Mouse (Mus musculus) heart, embryonic 10.5 days (tissue): ENCODE data around the gene Ap5b1. TPM values are rescaled to one million over a fixed set of nuclear protein-coding genes. Genes with fewer than 3 reads are reported as not detected.

Experiments
- DNase-seq: peaks from one replicate; pipeline ENCODE4 v3.0.0-alpha.2; 2017; ENCODE audit warnings: low spot score
- H3K27ac ChIP-seq: fragments of 300-500 bp; sonication (generic); 2 replicates; pipeline ENCODE4 v1.5.1; 2016; ENCODE audit warnings: mild to moderate bottlenecking
- H3K27me3 ChIP-seq: fragments of 300-500 bp; sonication (generic); 2 replicates; pipeline ENCODE4 v1.6.1; 2016; ENCODE audit warnings: mild to moderate bottlenecking; ENCODE audit not compliant: poor library complexity, insufficient read depth, severe bottlenecking
- H3K36me3 ChIP-seq: fragments of 300-500 bp; sonication (generic); 2 replicates; pipeline ENCODE4 v1.6.1; 2016; ENCODE audit warnings: mild to moderate bottlenecking, moderate library complexity
- H3K4me1 ChIP-seq: fragments of 300-500 bp; sonication (generic); 2 replicates; pipeline ENCODE4 v1.6.1; 2016; ENCODE audit warnings: mild to moderate bottlenecking
- H3K4me3 ChIP-seq: fragments of 300-500 bp; sonication (generic); 2 replicates; pipeline ENCODE4 v1.5.1; 2016; ENCODE audit warnings: mild to moderate bottlenecking, moderate library complexity
- H3K9me3 ChIP-seq: fragments of 300-500 bp; sonication (generic); 2 replicates; pipeline ENCODE4 v1.6.1; 2016; ENCODE audit warnings: mild to moderate bottlenecking, moderate library complexity
- WGBS: fragments of 180-500 bp; shearing (Covaris S2); methylation state at CpG from one replicate; pipeline ENCODE4 v1.1.7; 2016; 5-methylcytosine and 5-hydroxymethylcytosine counted together
- polyA plus RNA-seq: library from polyadenylated mRNA; unstranded; fragments of >200 nt; fragmentation: Nextera tagmentation; extraction: Ambion mirVana; gene quantifications from 2 replicates; pipeline ENCODE4 v1.2.1, GENCODE M21; 2016

Gene Ap5b1
- 2.2 and 2.7 TPM in 2 replicates for polyA plus RNA-seq

- H3K9me3 ChIP-seq, result no peaks in the 10 kb centered on the region
- peak within 1 kb of the TSS; percentile 93 for H3K4me3 ChIP-seq
- peaks cover 17% of the 10 kb centered on the region for H3K36me3 ChIP-seq
- under 1% methylated on average over 102 of the region's 102 CpGs for WGBS
- DNase-seq, result peak; percentile 95
- H3K27me3 ChIP-seq, result peaks cover 69% of the 10 kb centered on the region
- H3K27ac ChIP-seq, result peak within 1 kb of the TSS; percentile 91
- peaks cover 25% of the 10 kb centered on the region for H3K4me1 ChIP-seq
Measured at GRCm38 (mm10) chr19:5567534-5568469, at the start of gene Ap5b1. Gene Ap5b1 (plus strand): TSS chr19:5568025.

GRCm38 (mm10) chr19:5518721-5519120, 49.1 kb upstream of the Ap5b1 start:
- WGBS, result 83% methylated on average over 3 of the region's 3 CpGs

DNA sequence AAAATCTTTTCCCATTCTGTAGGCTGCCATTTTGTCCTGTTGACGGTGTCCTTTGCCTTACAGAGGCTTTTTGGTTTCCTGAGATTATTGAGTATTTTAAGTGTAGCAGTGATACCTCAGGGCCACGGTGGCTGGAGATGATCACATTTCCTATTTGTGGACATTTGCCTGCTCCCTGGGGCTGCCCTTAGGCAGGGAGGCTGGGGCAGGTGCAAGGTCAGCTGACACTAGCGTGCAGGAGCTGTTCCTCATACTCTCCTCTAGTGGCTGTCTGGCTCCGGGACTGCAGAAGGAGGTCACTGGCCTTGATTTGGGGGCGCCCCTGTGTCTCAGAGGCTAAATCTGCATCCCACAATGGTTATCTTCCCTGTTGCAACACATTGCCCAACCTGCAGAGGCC, 42.6 kb upstream of the Ap5b1 start:
- peaks cover 2% of the 10 kb centered on the region for H3K27me3 ChIP-seq
- H3K36me3 ChIP-seq, result no peaks in the 10 kb centered on the region
- H3K4me3 ChIP-seq, result no peak overlapping the region
- H3K9me3 ChIP-seq, result no peaks in the 10 kb centered on the region
- peaks cover 11% of the 10 kb centered on the region for H3K4me1 ChIP-seq
- no peak overlapping the region for H3K27ac ChIP-seq
- DNase-seq, result no peak
- 68% methylated on average over 5 of the region's 5 CpGs for WGBS

More at GRCm38 (mm10) chr19:5518721-5519120, 49.1 kb upstream of the Ap5b1 start:
- Histone ChIP-seq H3K4me3 (no peak overlapping the region), H3K27ac (no peak overlapping the region), H3K4me1 (no peaks in the 10 kb centered on the region), H3K9me3 (no peaks in the 10 kb centered on the region), H3K36me3 (no peaks in the 10 kb centered on the region), H3K27me3 (no peaks in the 10 kb centered on the region)
- no peak for DNase-seq

GRCm38 (mm10) chr19:5529325-5530137, 38.3 kb upstream of the Ap5b1 start:
- peak; percentile 97 for DNase-seq
- Histone ChIP-seq H3K4me3 (peak overlapping the region; percentile 27), H3K36me3 (no peaks in the 10 kb centered on the region), H3K27ac (no peak overlapping the region), H3K4me1 (peaks cover 11% of the 10 kb centered on the region), H3K27me3 (peaks cover 30% of the 10 kb centered on the region), H3K9me3 (no peaks in the 10 kb centered on the region)
- 20% methylated on average over 20 of the region's 20 CpGs for WGBS

- no peaks in the 10 kb centered on the region for H3K36me3 ChIP-seq
- no peak for DNase-seq
- no peaks in the 10 kb centered on the region for H3K9me3 ChIP-seq
- H3K4me3 ChIP-seq, result no peak overlapping the region
- no peak overlapping the region for H3K27ac ChIP-seq
- H3K27me3 ChIP-seq, result peaks cover 30% of the 10 kb centered on the region
- H3K4me1 ChIP-seq, result peaks cover 11% of the 10 kb centered on the region
- 74% methylated on average over 7 of the region's 7 CpGs for WGBS
Measured at GRCm38 (mm10) chr19:5530138-5530524, 37.7 kb upstream of the Ap5b1 start.

- Histone ChIP-seq H3K27ac (no peak overlapping the region), H3K4me1 (peaks cover 7% of the 10 kb centered on the region), H3K9me3 (no peaks in the 10 kb centered on the region), H3K27me3 (peaks cover 35% of the 10 kb centered on the region), H3K36me3 (no peaks in the 10 kb centered on the region), H3K4me3 (no peak overlapping the region)
- 61% methylated on average over 8 of the region's 8 CpGs for WGBS
- DNase-seq, result no peak
Measured at GRCm38 (mm10) chr19:5532520-5532919, 35.3 kb upstream of the Ap5b1 start.

DNA sequence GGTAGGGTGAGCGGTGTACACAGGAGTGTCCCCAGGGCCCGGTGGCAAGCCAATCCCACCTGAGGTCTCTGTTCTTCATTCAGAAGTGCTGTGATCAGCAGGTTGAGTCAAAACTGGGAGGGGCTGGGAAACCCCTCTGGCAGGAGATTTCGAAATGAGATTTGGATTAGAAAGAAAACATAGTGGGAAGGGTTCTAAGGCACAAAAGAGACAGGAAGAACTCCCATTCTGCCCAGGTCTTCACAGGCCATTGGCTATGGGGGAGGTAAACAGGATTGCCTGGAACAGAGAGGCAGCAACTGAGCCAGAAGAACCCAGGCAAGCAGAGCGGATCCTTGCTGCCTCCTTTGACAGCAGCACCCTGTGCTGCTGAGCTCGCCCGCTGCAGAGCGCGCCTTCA, 29.0 kb upstream of the Ap5b1 start:
- H3K4me3 ChIP-seq, result no peak overlapping the region
- H3K36me3 ChIP-seq, result no peaks in the 10 kb centered on the region
- no peaks in the 10 kb centered on the region for H3K9me3 ChIP-seq
- no peaks in the 10 kb centered on the region for H3K4me1 ChIP-seq
- peaks cover 44% of the 10 kb centered on the region for H3K27me3 ChIP-seq
- 53% methylated on average over 8 of the region's 8 CpGs for WGBS
- no peak for DNase-seq
- H3K27ac ChIP-seq, result no peak overlapping the region

DNA sequence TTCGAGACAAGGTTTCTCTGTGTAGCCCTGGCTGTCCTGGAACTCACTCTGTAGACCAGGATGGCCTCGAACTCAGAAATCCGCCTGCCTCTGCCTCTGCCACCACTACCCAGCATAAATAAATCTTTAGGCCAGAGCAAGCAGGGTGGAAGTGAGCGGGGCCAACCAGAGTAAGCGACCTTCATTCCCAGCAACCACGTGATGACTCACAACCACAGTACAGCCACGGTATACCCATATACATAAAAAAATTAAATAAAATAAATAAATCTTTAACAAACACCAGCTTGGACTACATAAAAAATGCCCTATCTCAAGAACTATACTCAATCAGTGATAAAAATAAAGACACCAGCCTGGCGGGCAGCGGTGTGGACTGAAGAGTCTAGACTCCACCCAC, 24.5 kb upstream of the Ap5b1 start:
- Histone ChIP-seq H3K36me3 (no peaks in the 10 kb centered on the region), H3K27me3 (peaks cover 41% of the 10 kb centered on the region), H3K27ac (no peak overlapping the region), H3K4me1 (peaks cover 12% of the 10 kb centered on the region; the same call in 1 of the 2 replicates), H3K9me3 (no peaks in the 10 kb centered on the region), H3K4me3 (no peak overlapping the region)
- DNase-seq, result no peak
- WGBS, result 89% methylated on average over 9 of the region's 9 CpGs

GRCm38 (mm10) chr19:5544031-5544430, 23.8 kb upstream of the Ap5b1 start:
- 40% methylated on average over 11 of the region's 11 CpGs for WGBS

DNA sequence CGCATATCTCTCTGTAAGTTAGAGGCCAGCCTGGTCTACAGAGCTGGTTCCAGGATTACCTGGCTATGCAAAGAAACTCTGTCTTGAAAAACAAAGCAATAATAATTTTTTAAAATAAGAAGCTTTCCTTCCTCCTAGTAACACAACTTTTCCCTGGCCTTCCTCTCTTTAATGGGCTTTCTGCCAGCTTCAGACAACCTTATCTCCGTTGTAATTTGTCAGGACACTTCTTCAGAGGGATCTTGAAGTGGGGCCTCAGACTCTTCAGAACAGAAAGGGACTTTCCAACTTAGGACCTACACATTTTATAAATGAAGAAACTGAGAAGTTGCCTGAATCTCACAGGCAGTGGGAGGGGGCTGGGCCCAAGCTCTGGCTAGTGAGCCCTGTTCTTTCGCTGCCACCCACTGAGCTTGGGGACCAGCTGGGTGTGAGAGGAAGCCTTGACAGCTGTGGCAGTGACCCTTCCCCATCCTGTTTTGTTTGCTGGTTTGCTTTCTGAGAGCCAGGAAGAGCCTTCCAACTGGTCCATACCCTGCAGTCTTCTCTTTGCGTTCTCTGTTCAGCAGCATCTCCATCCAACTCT, 20.3 kb upstream of the Ap5b1 start:
- 59% methylated on average over 4 of the region's 4 CpGs for WGBS
- Histone ChIP-seq H3K4me3 (no peak overlapping the region), H3K27ac (no peak overlapping the region), H3K27me3 (peaks cover 46% of the 10 kb centered on the region), H3K4me1 (peaks cover 13% of the 10 kb centered on the region), H3K36me3 (no peaks in the 10 kb centered on the region), H3K9me3 (no peaks in the 10 kb centered on the region)
- no peak for DNase-seq

More at GRCm38 (mm10) chr19:5544031-5544430, 23.8 kb upstream of the Ap5b1 start:
- H3K27ac ChIP-seq, result no peak overlapping the region
- no peaks in the 10 kb centered on the region for H3K36me3 ChIP-seq
- H3K4me3 ChIP-seq, result no peak overlapping the region
- H3K9me3 ChIP-seq, result no peaks in the 10 kb centered on the region
- no peak for DNase-seq
- H3K27me3 ChIP-seq, result peaks cover 37% of the 10 kb centered on the region
- H3K4me1 ChIP-seq, result peaks cover 12% of the 10 kb centered on the region; the same call in 1 of the 2 replicates

GRCm38 (mm10) chr19:5553802-5554201, 14.0 kb upstream of the Ap5b1 start:
- H3K4me3 ChIP-seq, result no peak overlapping the region
- WGBS, result 53% methylated on average over 8 of the region's 8 CpGs
- peaks cover 96% of the 10 kb centered on the region for H3K27me3 ChIP-seq
- H3K9me3 ChIP-seq, result no peaks in the 10 kb centered on the region
- peaks cover 10% of the 10 kb centered on the region for H3K4me1 ChIP-seq
- H3K36me3 ChIP-seq, result no peaks in the 10 kb centered on the region
- no peak overlapping the region for H3K27ac ChIP-seq
- no peak for DNase-seq

DNA sequence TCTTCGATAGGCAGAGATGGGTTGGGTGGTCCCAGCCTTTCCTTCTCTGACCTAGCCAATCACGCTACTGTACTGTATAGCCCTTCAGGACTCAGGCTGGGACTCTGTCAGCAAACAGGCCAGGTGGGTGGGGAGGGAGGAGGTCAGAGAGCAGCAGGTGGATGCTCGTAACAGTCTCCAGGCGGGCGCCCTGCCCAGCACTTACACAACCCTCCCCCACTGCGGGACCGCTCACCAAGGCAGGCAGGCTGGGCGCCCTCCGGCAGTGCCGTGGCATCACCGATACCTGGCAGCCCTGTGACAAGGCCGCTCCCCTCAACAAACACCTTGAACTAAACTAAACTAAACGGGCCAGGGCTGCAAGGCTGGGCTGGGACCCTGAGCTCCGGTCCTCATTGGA, 13.6 kb upstream of the Ap5b1 start:
- DNase-seq, result no peak
- H3K9me3 ChIP-seq, result no peaks in the 10 kb centered on the region
- H3K27me3 ChIP-seq, result peaks cover 96% of the 10 kb centered on the region
- no peak overlapping the region for H3K4me3 ChIP-seq
- WGBS, result 76% methylated on average over 14 of the region's 14 CpGs
- H3K4me1 ChIP-seq, result peaks cover 10% of the 10 kb centered on the region
- H3K27ac ChIP-seq, result no peak overlapping the region
- H3K36me3 ChIP-seq, result no peaks in the 10 kb centered on the region
